Mouse (Mus musculus) cerebellum, postnatal 36 days (tissue): ENCODE results near the gene Orc5.
A peak's percentile ranks its signal among the peaks of the same experiment; 100 is the strongest.

ENCODE experiments used
- DNase-seq, 2 experiments: peaks; one replicate each; pipeline ENCODE4 v3.0.0; 2021 to 2022; ENCODE audit warnings: mixed read lengths in 2 of 2

Orc5 gene

DNA sequence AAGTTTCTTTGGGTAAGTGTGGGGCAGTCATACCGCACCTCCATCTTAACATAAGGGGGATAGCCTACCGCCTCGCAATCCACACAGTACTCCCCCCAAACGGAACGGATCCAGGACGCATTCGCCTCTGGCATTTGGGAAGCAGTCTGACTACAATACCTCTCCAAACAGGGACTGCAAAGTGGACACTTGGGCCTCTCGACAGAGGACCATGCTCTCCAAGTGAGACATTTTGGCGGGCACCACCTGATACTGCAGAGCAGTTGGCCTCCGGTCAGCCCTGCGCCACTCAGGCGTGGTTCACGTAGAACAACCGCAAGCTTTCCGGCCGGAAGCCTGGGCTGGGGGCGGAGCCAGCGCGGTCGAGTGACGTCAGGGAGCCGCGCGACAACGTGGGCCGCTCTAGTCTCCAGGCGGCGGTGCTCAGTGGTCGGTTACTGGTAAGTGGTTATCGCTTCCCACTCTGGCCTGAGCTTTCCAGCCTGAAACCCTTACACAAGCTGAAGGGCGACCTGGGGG is at the start of gene Orc5:
Gene Orc5, minus strand, starts transcription at position 397 of the 519 bp plus-strand sequence.
- DNase-seq, result peak; percentile 93 to 95

DNA sequence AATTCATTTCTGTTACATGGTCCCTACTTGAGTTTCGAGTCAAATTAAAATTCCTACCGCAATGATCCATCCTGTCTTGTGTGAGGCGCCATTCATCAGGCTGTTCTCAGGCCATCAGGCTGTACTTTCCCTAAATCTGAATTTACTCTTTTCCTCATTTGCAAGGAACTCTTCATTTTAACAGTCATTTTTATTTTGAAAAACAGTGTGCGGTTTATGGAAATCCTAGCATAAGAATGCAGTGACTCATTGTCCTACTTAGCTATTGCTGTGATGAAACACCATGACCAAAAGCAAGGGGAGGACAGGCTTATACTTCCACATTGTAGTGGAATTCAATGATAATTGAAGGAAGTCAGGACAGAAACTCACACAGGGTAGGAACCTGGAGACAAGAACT is 46.8 kb upstream of the Orc5 start:
- no peak for DNase-seq

- no peak for DNase-seq
These were observed 39.2 kb upstream of the Orc5 start for GRCm38 (mm10) chr5:22589370-22589966.

DNA sequence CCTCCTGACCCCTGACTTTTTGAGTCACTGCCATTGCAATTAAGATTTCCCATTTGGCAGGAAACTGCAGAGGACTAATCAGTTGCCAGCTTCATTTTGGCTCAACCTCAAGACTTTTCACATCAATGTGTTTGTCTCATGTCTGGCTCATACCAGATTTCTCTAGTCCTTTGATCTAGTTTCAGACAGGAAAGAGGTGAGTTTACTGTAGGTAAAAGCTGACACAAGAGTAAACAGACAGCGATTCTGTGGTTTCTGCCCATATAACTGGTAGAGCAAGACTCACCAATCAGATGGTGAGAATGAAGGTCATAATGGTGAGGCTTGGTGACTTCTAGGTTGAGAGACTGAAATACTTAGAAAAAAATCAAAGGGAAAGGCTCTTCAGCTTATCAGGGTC is 37.3 kb upstream of the Orc5 start:
- DNase-seq, result no peak

GRCm38 (mm10) chr5:22584556-22584955 is 34.3 kb upstream of the Orc5 start:
- DNase-seq, result no peak

DNA sequence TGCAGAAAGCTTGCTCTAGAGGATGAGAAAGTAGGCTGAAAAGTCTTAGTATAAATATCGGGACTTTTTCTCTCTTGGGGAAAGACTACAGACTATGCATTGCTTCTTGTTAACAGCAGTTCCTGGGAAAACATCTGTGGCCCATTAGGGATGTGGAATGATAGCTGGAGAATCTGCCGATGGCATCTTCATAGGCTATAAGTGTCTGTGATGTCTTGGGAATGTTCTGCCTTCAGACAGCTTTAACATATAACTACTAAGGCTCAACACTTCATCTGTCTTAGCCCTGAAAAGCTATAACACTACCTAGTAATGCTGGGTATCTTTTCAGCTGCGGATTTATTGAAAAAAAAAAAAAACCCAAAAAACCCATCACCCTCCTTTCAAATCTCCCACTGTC is 27.8 kb upstream of the Orc5 start:
- no peak for DNase-seq

DNA sequence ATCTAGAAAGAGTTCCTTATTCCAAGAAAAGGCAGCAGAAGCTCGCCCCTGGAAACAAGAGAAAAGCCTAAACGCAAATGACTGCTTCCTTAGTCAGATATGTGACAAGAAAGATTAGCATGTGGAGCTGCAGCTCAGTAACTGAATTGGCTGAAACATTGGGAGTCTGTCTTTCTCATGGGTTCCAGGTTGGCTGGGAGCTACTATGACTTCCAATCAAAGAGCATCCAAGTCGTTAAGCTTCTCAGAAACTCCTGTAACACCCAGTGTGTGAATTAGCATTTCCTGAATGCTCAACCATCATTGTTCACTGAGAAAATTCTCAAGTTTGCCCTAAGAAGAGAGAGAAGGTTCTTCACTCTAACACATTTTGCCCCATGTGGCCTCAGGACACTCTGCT is 24.5 kb upstream of the Orc5 start:
- DNase-seq, result no peak

DNA sequence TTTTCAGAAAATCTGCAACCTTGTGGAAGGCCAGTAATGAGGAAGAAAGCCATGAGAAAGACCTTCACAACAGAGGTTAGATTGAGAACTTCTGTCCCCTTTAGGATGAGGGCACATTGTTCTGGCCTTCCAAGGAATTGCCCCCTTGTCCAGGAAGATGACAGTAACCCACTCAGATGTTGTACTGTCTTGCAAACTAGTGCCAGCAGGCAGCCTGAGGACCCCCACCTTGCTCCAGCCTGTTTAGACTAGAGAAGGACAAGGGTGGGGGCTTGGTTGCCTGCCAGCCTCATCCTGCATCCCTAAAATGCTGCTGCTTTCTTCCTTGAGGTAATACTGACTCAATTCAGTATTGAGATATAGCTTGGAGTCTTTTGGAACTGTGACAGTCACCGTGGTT is 23.9 kb upstream of the Orc5 start:
- DNase-seq, result no peak

DNA sequence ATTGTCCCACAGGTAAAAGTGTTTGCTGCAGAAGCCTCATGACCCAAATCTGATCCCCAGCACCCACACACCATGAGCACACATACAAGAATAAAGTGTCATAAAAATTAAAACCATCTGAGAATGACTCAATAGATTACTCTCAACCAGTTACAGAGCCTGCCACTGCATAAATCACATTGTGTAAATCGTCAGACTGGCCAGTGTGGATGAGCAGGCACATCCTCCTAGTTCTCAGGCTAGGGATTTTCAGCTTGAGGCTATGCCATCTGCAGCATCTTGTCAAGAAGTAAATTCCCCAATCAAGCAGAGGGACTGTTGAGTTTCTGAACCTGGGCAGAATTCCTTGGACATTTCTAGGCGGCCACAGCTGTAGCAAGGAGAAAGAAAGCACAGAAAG is 23.5 kb upstream of the Orc5 start:
- DNase-seq, result no peak

GRCm38 (mm10) chr5:22572881-22573280 is 22.7 kb upstream of the Orc5 start:
- no peak for DNase-seq

- DNase-seq, result no peak
These were observed 22.2 kb upstream of the Orc5 start for GRCm38 (mm10) chr5:22572456-22572855.

- DNase-seq, result no peak
These were observed 15.5 kb upstream of the Orc5 start for GRCm38 (mm10) chr5:22565708-22566107.

GRCm38 (mm10) chr5:22559801-22560200 is 9.6 kb upstream of the Orc5 start:
- no peak for DNase-seq

GRCm38 (mm10) chr5:22557491-22558113 is 7.4 kb upstream of the Orc5 start:
- no peak for DNase-seq

DNA sequence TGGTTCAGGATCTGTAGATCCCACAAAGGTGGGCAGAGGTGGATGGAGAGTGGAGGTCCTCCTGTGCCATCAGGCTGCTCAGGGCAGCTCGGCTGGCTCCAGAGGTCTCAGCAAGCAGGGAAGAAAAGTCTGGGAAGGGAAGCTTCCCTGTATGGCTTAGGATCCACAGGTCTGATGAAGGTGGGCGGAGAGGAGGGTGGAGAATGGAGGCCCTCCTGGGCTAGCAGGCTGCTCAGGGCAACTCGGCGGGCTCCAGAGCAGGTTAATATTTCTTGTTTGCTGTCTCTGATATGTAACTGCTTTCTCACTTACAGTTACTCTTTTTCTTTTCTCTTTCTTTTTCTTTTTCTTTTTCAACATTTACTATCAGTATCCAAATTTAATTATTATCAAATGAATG is 6.5 kb upstream of the Orc5 start:
- DNase-seq, result no peak

- no peak for DNase-seq
These were observed 2.1 kb upstream of the Orc5 start for GRCm38 (mm10) chr5:22552233-22552765.

GRCm38 (mm10) chr5:22549366-22550032 is 730 bp downstream of the Orc5 start:
- no peak for DNase-seq

DNA sequence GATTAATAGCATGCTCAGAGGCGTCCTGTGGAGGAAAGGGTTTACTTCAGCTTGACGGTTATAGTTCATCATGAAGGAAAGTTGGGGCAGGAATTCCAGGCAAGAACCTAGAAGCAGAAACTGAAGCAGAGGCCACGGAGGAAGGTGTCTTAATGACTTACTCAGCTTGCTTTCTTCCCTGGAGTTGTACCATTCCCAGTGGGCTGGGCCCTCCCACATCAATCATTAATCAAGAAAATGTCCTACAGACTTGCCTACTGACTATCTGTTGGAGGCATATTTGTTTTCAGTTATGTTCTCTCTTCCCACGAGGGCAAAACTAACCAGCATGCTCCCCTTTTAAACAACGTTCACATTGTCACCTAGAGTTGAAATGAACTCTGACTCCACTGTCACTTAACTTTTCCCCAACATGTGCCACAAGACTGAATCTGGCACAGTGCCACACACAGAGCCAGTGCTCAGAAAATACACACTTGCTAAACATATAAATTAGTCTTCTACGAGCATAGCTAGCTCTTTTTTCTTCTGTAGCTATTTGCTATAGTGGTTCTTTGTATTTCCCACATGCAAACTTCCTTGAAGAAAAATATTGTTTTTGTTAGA is 1.6 kb downstream of the Orc5 start:
- no peak for DNase-seq

DNA sequence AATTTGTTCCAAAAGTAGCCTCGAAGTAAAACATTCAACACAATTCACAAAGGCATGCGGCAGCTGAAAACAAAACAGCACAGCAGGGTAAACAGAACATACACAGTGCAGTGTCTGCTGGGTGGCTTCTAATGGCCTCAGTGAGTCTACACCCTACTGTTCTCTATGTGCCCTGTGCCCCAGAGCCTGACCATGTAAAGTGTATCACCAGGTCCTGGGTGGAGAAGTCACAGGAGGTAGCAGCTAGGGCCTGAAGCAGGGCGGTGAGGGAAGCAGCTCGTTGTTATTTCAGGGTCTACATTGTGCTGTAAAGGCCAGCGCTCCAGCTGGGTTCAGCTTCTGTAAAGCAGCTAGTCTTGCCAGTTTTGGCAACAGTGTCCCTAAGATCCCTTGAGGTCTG is 3.7 kb downstream of the Orc5 start:
- no peak for DNase-seq

DNA sequence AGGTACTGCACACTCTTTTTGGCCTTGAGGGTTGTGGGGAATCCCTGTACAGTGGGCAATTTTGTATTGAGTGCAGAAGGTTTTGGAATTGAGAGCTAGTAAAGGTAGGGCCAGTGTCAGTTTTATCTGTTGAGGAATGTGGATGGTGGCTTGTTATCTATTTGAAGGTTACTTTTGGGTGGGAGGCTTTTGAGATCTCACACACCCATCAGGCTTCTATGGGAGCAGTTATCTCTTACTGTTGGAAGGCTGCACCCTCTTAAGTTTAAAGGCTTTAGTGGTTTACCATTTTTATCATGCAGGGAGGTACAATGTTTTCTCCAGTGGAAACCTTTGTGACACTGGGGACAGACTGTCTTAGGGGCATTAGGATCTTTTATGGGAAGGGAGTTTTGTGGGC is 4.9 kb downstream of the Orc5 start:
- no peak for DNase-seq

GRCm38 (mm10) chr5:22542676-22543075 is 7.6 kb downstream of the Orc5 start:
- DNase-seq, result no peak

- DNase-seq, result no peak
These were observed 11.1 kb downstream of the Orc5 start for GRCm38 (mm10) chr5:22538996-22539600.

GRCm38 (mm10) chr5:22536695-22537094 is 13.5 kb downstream of the Orc5 start:
- no peak for DNase-seq
